Mouse (Mus musculus) neural tube, embryonic 12.5 days (tissue): Measurements from ENCODE around the gene Gm20481. TPM values are rescaled to one million over a fixed set of nuclear protein-coding genes. Genes with fewer than 3 reads are reported as not detected.
A peak's percentile ranks its signal among the peaks of the same experiment; 100 is the strongest.
"Not testable (repeated sequence)": the region's sequence is repeated elsewhere in the genome, so short reads cannot be mapped to it uniquely, and the experiment has no call there.

ENCODE experiments used
- ATAC-seq: fragments of 200-750 bp; cut with Nextera tagmentation; 2 replicates; pipeline ENCODE4 v1.8.0; 2017; ENCODE audit warnings: low read depth, mild to moderate bottlenecking, moderate TSS enrichment, moderate library complexity; ENCODE audit not compliant: low FRiP score
- H3K27ac ChIP-seq: fragments of 300-500 bp; sonication (generic); 2 replicates; pipeline ENCODE4 v1.5.1; 2016
- H3K27me3 ChIP-seq: fragments of 300-500 bp; sonication (generic); replicated peaks from 2 replicates; pipeline ENCODE4 v1.6.1; 2016; ENCODE audit warnings: mild to moderate bottlenecking
- H3K36me3 ChIP-seq: fragments of 300-500 bp; sonication (generic); 2 replicates; pipeline ENCODE4 v1.6.1; 2016; ENCODE audit warnings: mild to moderate bottlenecking
- H3K4me1 ChIP-seq: fragments of 300-500 bp; sonication (generic); 2 replicates; pipeline ENCODE4 v1.6.1; 2016
- H3K4me2 ChIP-seq: fragments of 300-500 bp; sonication (generic); replicated peaks from 2 replicates; pipeline ENCODE4 v1.6.1; 2016; ENCODE audit warnings: mild to moderate bottlenecking
- H3K4me3 ChIP-seq: fragments of 300-500 bp; sonication (generic); 2 replicates; pipeline ENCODE4 v1.5.1; 2016
- H3K9ac ChIP-seq: fragments of 300-500 bp; sonication (generic); 2 replicates; pipeline ENCODE4 v1.6.1; 2016; ENCODE audit warnings: mild to moderate bottlenecking
- H3K9me3 ChIP-seq: fragments of 300-500 bp; sonication (generic); 2 replicates; pipeline ENCODE4 v1.6.1; 2016; ENCODE audit warnings: mild to moderate bottlenecking
- WGBS: fragments of 180-500 bp; shearing (Covaris S2); methylation state at CpG from one replicate; pipeline ENCODE4 v1.1.7; 2016; 5-methylcytosine and 5-hydroxymethylcytosine counted together
- polyA plus RNA-seq: library from polyadenylated mRNA; unstranded; fragments of >200 nt; fragmentation: Nextera tagmentation; extraction: Ambion mirVana; gene quantifications from 2 replicates; pipeline ENCODE4 v1.2.1, GENCODE M21; 2016

The Gm20481 gene
- polyA plus RNA-seq, 1 experiment from 2014 or later = not detected

DNA sequence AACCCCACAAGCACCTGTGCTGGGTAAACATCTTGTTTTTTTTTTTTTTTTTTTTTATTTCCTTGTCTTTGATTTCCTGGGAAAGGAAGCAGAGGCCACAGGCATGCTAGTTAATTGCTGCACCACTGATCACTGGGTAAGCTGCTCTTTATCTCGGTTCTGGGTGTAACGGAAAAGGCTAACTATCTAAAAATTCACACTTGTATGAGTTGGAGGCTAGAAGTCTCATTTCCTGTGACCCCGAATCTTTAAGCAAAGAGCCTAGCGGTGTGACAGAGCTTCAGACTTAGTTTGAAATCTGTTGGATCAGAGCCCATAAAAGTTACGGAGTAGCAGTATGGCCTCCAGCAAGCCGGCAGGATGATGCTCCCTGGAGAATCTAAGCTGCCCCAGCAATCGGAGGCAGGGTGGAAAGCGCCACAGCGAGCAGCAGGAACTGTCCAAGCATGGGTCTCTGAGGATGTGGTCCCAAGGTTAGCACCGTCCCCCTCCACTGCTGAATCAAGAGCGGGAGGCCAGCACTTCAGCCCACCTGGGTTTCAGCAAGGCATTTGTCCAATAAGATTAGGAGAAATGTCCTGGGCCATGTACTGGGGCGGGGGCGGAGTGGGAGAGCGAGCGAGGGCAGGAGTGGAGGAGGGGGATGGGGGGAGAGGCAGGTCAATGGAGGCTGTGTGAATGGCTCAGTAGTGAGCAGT lies 28.2 kb upstream of the Gm20481 start:
- H3K4me1 ChIP-seq = peaks cover 5% of the 10 kb centered on the region; the same call in 1 of the 2 replicates

DNA sequence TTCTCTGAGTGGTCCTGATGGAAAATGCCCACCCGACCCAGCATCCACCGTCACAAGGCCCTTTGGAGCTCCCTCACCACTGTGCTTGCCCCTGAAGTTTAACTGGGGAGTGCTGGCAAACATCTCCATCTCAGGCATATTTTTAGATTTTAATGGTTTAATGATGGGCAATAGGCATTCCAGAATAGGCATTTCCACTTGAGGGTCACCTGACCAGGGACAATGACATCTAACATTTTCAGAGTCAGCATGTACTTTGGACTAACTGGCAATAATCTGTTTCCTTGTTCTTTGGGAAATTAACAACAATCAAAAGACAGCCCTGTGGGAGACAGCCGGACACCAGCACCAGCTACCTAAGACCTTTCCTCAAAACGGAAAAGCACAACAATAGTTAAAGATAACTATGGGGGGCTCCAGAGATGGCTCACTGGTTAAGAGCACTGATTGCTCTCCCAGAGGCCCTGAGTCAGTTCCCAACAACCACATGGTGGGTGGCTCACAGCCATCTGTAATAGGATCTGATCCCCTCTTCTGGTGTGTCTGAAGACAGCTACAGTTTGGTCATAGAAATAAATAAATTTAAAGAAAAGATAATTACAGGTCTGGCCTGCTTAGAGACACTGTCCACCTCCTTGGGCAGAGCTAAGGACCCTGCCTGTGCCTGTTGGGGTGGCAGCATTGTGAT lies 26.4 kb upstream of the Gm20481 start:
- ATAC-seq = no peak
- Histone ChIP-seq H3K4me3 (no peak overlapping the region), H3K4me1 (peaks cover 5% of the 10 kb centered on the region; the same call in 1 of the 2 replicates), H3K27me3 (no peaks in the 10 kb centered on the region), H3K27ac (no peak overlapping the region), H3K9ac (no peak overlapping the region), H3K36me3 (no peaks in the 10 kb centered on the region), H3K4me2 (no peak overlapping the region), H3K9me3 (no peaks in the 10 kb centered on the region)
- WGBS = 77% methylated on average over 4 of the region's 4 CpGs

More for the DNA sequence above, 28.2 kb upstream of the Gm20481 start:
- 7% methylated on average over 15 of the region's 15 CpGs for WGBS
- Histone ChIP-seq H3K4me2 (peak overlapping the region; percentile 53), H3K27me3 (no peaks in the 10 kb centered on the region), H3K36me3 (peaks cover 2% of the 10 kb centered on the region; the same call in 1 of the 2 replicates), H3K9ac (0 out of 2 replicates have a peak overlapping the region, but pooled peaks have one; percentile 18), H3K9me3 (no peaks in the 10 kb centered on the region), H3K27ac (no peak overlapping the region), H3K4me3 (peak overlapping the region; percentile 5; the same call in 1 of the 2 replicates)
- no peak for ATAC-seq

DNA sequence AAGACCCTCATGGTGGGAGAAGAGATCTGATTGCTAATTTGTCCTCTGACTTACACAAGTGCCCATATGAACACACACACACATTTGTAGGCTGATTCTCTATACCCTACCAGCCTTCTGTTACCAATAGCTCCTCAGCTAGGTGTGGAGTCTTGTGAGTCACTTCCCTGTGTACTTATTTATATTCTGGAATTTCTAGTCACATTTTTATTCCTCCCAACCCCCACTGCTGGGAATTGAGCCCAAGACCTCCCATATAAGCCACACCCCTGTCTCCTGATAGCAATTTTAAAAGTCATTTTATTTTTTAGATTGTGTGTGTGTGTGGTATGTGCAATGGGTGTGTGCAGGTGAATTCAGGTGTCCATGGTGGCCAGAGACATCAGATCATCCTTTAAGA lies 25.4 kb upstream of the Gm20481 start:
- no peaks in the 10 kb centered on the region for H3K9me3 ChIP-seq
- no peak for ATAC-seq

DNA sequence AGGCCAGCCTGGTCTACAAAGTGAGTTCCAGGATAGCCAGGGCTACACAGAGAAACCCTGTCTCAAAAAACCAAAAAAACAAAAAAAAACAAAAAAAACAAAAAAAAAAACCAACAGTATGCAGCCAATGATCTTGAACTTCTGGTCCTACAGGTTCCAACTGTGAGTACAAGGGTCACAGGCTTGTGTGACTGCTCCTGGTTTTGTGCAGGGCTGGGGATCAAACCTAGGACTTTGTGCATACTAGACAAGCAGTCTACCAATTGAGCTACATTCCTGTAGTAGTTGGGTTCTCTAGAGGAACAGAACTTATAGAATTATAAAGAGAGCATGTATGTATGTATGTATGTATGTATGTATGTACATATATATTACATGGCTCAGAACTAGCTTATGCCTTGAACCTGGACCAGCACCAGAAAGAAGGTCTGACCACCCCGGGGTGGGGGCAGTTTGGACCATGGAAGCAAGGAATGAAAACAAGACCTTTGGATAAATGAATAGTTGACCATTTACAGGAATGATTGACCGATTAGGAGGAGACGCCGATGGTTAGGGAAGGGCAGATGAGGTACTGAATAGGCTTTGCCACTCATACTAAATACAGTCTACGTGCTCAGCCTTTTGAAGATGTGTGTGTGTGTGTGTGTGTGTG lies 23.1 kb upstream of the Gm20481 start:
- Histone ChIP-seq H3K4me3 (no peak overlapping the region), H3K9me3 (no peaks in the 10 kb centered on the region), H3K27me3 (no peaks in the 10 kb centered on the region), H3K4me1 (peaks cover 12% of the 10 kb centered on the region), H3K4me2 (no peak overlapping the region), H3K27ac (no peak overlapping the region), H3K36me3 (peaks cover 18% of the 10 kb centered on the region), H3K9ac (no peak overlapping the region)
- no peak for ATAC-seq
- WGBS = 94% methylated on average over 5 of the region's 5 CpGs

More for the DNA sequence above, 25.4 kb upstream of the Gm20481 start:
- Histone ChIP-seq H3K4me2 (no peak overlapping the region), H3K4me3 (no peak overlapping the region), H3K9ac (no peak overlapping the region), H3K36me3 (peaks cover 1% of the 10 kb centered on the region), H3K4me1 (peaks cover 5% of the 10 kb centered on the region; the same call in 1 of the 2 replicates), H3K27ac (no peak overlapping the region), H3K27me3 (no peaks in the 10 kb centered on the region)

DNA sequence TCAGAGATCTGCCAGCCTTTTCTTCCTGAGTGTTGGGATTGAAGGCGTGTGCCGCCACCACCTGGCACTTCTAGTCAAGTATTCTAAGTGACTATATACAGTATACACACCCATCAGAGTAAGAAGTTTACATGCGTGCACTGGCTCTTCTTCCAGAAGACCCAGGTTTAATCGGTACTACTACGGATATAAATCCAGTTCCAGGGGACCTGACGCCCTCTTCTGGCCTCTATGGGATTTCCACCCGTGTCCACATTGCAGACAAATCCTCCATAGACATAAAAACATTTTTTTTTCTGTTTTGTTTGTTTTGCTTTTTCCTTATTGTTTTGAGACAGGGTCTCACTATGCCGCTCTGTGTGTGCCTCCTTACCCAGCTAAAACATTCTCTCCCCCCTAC lies 22.1 kb upstream of the Gm20481 start:
- ATAC-seq = no peak
- 30% methylated on average over 8 of the region's 8 CpGs for WGBS
- Histone ChIP-seq H3K27ac (no peak overlapping the region), H3K4me2 (no peak overlapping the region), H3K36me3 (peaks cover 18% of the 10 kb centered on the region), H3K27me3 (no peaks in the 10 kb centered on the region), H3K4me3 (no peak overlapping the region), H3K4me1 (peaks cover 9% of the 10 kb centered on the region; the same call in 1 of the 2 replicates), H3K9ac (no peak overlapping the region), H3K9me3 (no peaks in the 10 kb centered on the region)

DNA sequence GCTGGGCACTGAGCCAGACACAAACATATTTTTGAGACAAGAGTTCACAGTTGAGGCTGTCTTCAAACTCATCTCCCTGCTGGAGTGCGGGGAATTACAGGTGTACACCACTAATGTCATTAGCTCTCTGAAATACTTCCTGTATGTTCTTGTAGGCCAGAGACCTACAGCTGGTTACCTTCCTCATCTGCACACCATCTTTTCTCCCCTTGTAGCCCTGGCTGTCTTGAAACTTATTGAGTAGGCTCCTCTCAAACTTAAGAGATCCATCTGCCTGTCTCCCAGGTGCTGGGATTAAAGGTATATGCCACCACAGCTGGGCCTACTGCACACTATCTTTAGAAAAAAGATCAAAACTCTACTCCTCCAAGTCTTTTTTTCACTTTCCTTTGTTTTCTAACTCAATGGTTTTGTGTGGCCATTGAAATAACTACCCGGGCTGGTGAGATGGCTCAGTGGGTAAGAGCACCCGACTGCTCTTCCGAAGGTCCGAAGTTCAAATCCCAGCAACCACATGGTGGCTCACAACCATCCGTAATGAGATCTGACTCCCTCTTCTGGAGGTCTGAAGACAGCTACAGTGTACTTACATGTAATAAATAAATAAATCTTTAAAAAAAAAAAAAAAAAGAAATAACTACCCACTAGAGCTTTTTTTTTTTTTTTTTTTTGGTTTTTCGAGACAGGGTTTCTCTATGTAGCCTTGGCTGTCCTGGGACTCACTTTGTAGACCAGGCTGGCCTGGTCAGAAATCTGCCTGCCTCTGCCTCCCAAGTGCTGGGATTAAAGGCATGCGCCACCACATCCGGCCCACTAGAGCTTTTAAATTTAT lies 20.8 kb upstream of the Gm20481 start:
- not testable (repeated sequence) for H3K9ac ChIP-seq, H3K4me3 ChIP-seq, H3K27me3 ChIP-seq, H3K27ac ChIP-seq, H3K4me1 ChIP-seq, ATAC-seq, H3K9me3 ChIP-seq
- Histone ChIP-seq H3K36me3 (peaks cover 18% of the 10 kb centered on the region), H3K4me2 (0 out of 2 replicates have a peak overlapping the region, but pooled peaks have one; percentile 26)
- WGBS = 62% methylated on average over 9 of the region's 9 CpGs

DNA sequence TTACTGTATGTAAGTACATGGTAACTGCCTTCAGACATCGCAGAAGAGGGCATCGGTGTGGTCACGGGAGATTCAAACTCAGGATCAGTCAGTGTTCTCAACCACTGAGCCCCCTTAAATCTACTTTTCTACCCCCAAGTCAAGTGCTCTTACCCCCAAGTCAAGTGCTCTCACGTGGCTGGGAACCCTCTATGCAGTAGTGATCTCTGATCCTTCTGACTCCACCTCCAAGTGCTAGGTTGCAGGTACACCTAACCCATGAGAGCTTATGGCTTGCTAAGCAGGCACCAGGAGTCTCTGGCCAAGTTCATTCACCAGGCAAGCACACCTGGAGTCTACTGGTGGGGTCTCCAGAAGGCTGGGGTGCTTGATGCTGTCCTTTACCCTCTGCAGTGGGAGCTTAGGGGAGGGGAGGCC lies 20.2 kb upstream of the Gm20481 start:
- ATAC-seq = no peak
- H3K27ac ChIP-seq = no peak overlapping the region
- H3K9me3 ChIP-seq = no peaks in the 10 kb centered on the region
- H3K4me3 ChIP-seq = no peak overlapping the region; the same call in 1 of the 2 replicates
- H3K9ac ChIP-seq = no peak overlapping the region
- H3K4me1 ChIP-seq = peaks cover 9% of the 10 kb centered on the region; the same call in 1 of the 2 replicates
- H3K4me2 ChIP-seq = peak overlapping the region; percentile 26
- 34% methylated on average over 4 of the region's 4 CpGs for WGBS
- H3K27me3 ChIP-seq = no peaks in the 10 kb centered on the region
- H3K36me3 ChIP-seq = peaks cover 18% of the 10 kb centered on the region

DNA sequence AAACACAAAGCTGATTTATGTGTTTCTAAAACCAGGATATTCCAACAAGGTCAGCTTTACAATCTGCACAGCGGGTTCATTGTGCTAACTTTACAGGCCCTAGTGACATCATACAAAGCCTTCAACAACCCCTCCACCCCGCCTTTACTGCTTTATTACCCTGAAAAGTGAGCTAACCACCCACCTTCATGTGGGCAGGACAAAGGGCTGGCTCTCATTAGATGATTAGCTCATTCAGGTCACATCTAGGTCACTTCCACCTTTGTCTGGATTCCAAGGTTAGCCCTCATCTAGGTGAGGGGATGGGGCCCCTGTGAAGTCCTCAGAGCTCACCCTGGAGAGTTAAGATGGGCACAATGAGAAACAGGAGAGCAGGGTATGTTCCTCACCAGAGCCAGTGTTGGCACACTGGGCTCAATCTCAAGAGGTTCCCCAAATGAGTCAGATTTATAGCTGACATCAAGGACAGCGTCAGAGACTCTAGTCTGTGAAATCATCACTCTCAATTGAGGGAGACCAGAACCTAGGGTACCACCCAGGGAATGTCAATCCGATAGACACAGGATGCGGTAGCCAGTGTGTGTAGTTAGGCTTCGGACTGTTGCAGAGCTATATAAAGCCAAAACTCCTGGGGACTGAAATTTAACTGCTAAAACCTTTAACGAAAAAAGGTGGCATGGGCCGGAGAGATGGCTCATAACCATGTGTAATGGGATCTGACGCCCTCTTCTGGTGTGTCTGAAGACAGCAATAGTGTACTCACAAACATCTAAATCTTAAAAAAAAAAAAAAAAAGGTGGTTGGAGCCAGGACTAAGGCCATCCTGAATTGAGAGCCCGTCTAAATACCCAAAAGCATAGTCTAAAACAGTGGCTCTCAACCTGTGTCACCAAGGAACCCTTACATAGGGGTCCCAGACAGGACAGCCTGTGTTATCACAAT lies 18.9 kb upstream of the Gm20481 start:
- H3K9me3 ChIP-seq = no peaks in the 10 kb centered on the region
- WGBS = 15% methylated on average over 10 of the region's 10 CpGs

DNA sequence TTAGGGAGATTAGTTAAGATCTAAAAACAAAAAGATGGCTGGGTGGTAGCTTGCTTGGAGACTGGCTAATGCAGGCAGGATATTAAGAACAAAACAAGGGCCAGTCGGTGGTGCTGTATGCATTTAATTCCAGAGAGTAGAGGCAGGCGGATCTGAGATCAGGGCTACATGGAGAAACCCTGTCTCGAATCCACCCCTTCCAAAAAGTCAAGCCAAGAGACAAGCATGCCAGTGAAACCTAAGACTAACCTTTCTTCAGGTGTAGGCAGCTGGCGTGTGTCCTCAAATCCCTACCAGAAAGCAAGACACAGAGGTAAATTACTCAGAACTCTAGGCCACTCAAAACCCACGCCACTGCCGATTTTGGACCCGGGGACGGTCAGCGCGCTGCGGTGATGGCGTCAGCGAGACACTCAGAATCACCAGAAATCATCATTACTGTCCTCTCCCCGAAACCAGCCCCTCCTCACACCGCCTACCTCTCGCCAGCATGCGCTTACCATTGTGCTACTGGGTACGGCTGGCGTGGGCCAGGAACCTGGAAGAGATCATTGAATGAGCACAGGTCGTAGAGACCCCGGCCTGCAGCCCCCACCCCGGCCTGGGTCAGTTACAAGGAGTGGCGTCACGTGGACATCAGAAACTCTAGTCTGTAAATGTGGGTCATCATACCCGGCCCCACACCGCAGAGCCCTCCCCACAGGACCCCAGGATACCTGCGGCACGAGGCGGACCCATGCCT lies 17.9 kb upstream of the Gm20481 start:
- Histone ChIP-seq H3K9me3 (no peaks in the 10 kb centered on the region), H3K4me1 (peaks cover 9% of the 10 kb centered on the region; the same call in 1 of the 2 replicates), H3K4me3 (peak overlapping the region; percentile 70), H3K27ac (peak overlapping the region; percentile 75), H3K4me2 (peak overlapping the region; percentile 84), H3K36me3 (peaks cover 18% of the 10 kb centered on the region), H3K27me3 (peaks cover 15% of the 10 kb centered on the region), H3K9ac (peak overlapping the region; percentile 93)
- WGBS = under 1% methylated on average over 29 of the region's 29 CpGs
- peak; percentile 67 for ATAC-seq

More for the DNA sequence above, 18.9 kb upstream of the Gm20481 start:
- Histone ChIP-seq H3K27ac (peak overlapping the region; percentile 75), H3K27me3 (peaks cover 12% of the 10 kb centered on the region), H3K4me3 (peak overlapping the region; percentile 70), H3K9ac (peak overlapping the region; percentile 93), H3K4me2 (peak overlapping the region; percentile 84), H3K36me3 (peaks cover 18% of the 10 kb centered on the region), H3K4me1 (peaks cover 9% of the 10 kb centered on the region; the same call in 1 of the 2 replicates)
- no peak for ATAC-seq

DNA sequence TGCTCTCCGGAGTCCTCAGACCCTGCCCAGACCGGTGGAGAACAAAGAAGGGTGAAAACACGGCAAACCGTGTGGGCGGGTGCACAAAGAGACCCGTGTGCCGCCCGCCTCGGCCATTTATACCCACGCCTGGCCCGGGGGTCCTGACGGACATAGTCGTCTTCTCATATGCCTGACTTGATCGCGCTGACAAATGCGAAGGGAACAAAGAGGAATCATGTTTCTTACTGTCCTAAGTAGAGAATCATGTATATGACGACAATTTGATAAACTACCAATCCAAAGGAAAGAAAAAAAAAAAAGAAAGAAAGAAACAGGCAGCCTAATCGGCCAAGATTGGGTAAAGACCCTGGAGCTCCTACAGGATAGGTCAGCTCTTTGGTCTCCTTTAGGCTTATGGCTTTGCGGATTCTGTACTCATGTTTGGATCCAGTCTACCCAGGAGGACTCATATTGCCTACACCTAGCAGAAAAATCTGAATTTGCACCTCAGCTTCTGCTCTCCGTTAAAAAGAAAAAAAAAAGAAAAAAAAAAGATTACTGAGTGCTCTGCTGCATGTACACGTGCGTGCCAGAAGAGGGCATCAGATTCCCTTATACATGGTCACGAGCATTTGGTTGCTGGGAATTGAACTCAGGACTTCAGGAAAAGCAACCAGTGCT lies 17.2 kb upstream of the Gm20481 start:
- under 1% methylated on average over 23 of the region's 23 CpGs for WGBS

More for the DNA sequence above, 17.2 kb upstream of the Gm20481 start:
- peaks cover 15% of the 10 kb centered on the region for H3K27me3 ChIP-seq
- H3K27ac ChIP-seq = peak overlapping the region; percentile 75
- H3K36me3 ChIP-seq = peaks cover 18% of the 10 kb centered on the region
- H3K9me3 ChIP-seq = no peaks in the 10 kb centered on the region
- peak overlapping the region; percentile 84 for H3K4me2 ChIP-seq
- peak overlapping the region; percentile 93 for H3K9ac ChIP-seq
- peak overlapping the region; percentile 70 for H3K4me3 ChIP-seq
- H3K4me1 ChIP-seq = peaks cover 9% of the 10 kb centered on the region; the same call in 1 of the 2 replicates
- ATAC-seq = peak; percentile 85
